Mouse (Mus musculus) lung, embryonic 15.5 days (tissue): ENCODE data around the gene Peli2. TPM values are rescaled to one million over a fixed set of nuclear protein-coding genes. Genes with fewer than 3 reads are reported as not detected.
A peak's percentile ranks its signal among the peaks of the same experiment; 100 is the strongest.

ENCODE experiments used
- ATAC-seq: fragments of 200-750 bp; cut with Nextera tagmentation; 2 replicates; pipeline ENCODE4 v1.8.0; 2017; ENCODE audit warnings: moderate number of reproducible peaks, borderline replicate concordance; ENCODE audit not compliant: low FRiP score, low TSS enrichment; ENCODE audit errors: extremely low read depth
- H3K27ac ChIP-seq: fragments of 300-500 bp; sonication (generic); 2 replicates; pipeline ENCODE4 v1.5.1; 2015; ENCODE audit warnings: moderate library complexity, mild to moderate bottlenecking, inconsistent platforms
- H3K27me3 ChIP-seq: fragments of 300-500 bp; sonication (generic); 2 replicates; pipeline ENCODE4 v1.6.1; 2015; ENCODE audit warnings: inconsistent platforms
- H3K36me3 ChIP-seq: fragments of 300-500 bp; sonication (generic); 2 replicates; pipeline ENCODE4 v1.6.1; 2015; ENCODE audit warnings: inconsistent platforms
- H3K4me1 ChIP-seq: fragments of 300-500 bp; sonication (generic); 2 replicates; pipeline ENCODE4 v1.6.1; 2015; ENCODE audit warnings: inconsistent platforms
- H3K4me2 ChIP-seq: fragments of 300-500 bp; sonication (generic); 2 replicates; pipeline ENCODE4 v1.6.1; 2015; ENCODE audit warnings: inconsistent platforms, mild to moderate bottlenecking, moderate library complexity
- H3K4me3 ChIP-seq: fragments of 300-500 bp; sonication (generic); 2 replicates; pipeline ENCODE4 v1.5.1; 2015; ENCODE audit warnings: mild to moderate bottlenecking, inconsistent platforms
- H3K9ac ChIP-seq: fragments of 300-500 bp; sonication (generic); 2 replicates; pipeline ENCODE4 v1.6.1; 2015; ENCODE audit warnings: inconsistent platforms
- H3K9me3 ChIP-seq: fragments of 300-500 bp; sonication (generic); 2 replicates; pipeline ENCODE4 v1.6.1; 2016; ENCODE audit warnings: inconsistent platforms
- WGBS: fragments of 180-500 bp; shearing (Covaris S2); methylation state at CpG from one replicate; pipeline ENCODE4 v1.1.7; 2015; 5-methylcytosine and 5-hydroxymethylcytosine counted together
- polyA plus RNA-seq: library from polyadenylated mRNA; unstranded; fragments of >200 nt; fragmentation: Nextera tagmentation; extraction: Ambion mirVana; gene quantifications from 2 replicates; pipeline ENCODE4 v1.2.1, GENCODE M21; 2015

Gene Peli2
- polyA plus RNA-seq, 1 experiment from 2014 or later = 15.1 TPM

GRCm38 (mm10) chr14:48266710-48267109 lies 146.1 kb downstream of the Peli2 start:
- ATAC-seq = no peak
- WGBS = 69% methylated on average over 6 of the region's 6 CpGs

GRCm38 (mm10) chr14:48278291-48278690 lies 157.7 kb downstream of the Peli2 start:
- WGBS = 31% methylated on average over 1 of the region's 1 CpGs
- no peak for ATAC-seq

More at GRCm38 (mm10) chr14:48266710-48267109, 146.1 kb downstream of the Peli2 start:
- Histone ChIP-seq H3K9ac (no peak overlapping the region), H3K4me3 (no peak overlapping the region), H3K9me3 (no peaks in the 10 kb centered on the region), H3K27me3 (no peaks in the 10 kb centered on the region), H3K27ac (no peak overlapping the region), H3K36me3 (no peaks in the 10 kb centered on the region), H3K4me2 (no peak overlapping the region), H3K4me1 (no peaks in the 10 kb centered on the region)

GRCm38 (mm10) chr14:48286949-48287348 lies 166.3 kb downstream of the Peli2 start:
- no peaks in the 10 kb centered on the region for H3K27me3 ChIP-seq
- H3K4me2 ChIP-seq = no peak overlapping the region
- H3K9me3 ChIP-seq = no peaks in the 10 kb centered on the region
- ATAC-seq = no peak
- no peak overlapping the region for H3K9ac ChIP-seq
- H3K4me1 ChIP-seq = peaks cover 13% of the 10 kb centered on the region
- H3K4me3 ChIP-seq = no peak overlapping the region
- WGBS = 77% methylated on average over 5 of the region's 5 CpGs
- H3K27ac ChIP-seq = no peak overlapping the region
- H3K36me3 ChIP-seq = no peaks in the 10 kb centered on the region

More at GRCm38 (mm10) chr14:48278291-48278690, 157.7 kb downstream of the Peli2 start:
- Histone ChIP-seq H3K4me1 (peaks cover 7% of the 10 kb centered on the region), H3K27ac (no peak overlapping the region), H3K4me3 (no peak overlapping the region), H3K4me2 (no peak overlapping the region), H3K27me3 (no peaks in the 10 kb centered on the region), H3K36me3 (no peaks in the 10 kb centered on the region), H3K9me3 (no peaks in the 10 kb centered on the region), H3K9ac (no peak overlapping the region)

GRCm38 (mm10) chr14:48287581-48287980 lies 167.0 kb downstream of the Peli2 start:
- Histone ChIP-seq H3K9ac (no peak overlapping the region), H3K4me2 (no peak overlapping the region), H3K4me1 (peaks cover 13% of the 10 kb centered on the region), H3K27me3 (no peaks in the 10 kb centered on the region), H3K9me3 (no peaks in the 10 kb centered on the region), H3K36me3 (no peaks in the 10 kb centered on the region), H3K4me3 (no peak overlapping the region), H3K27ac (no peak overlapping the region)
- no peak for ATAC-seq
- 71% methylated on average over 4 of the region's 4 CpGs for WGBS

GRCm38 (mm10) chr14:48288600-48288999 lies 168.0 kb downstream of the Peli2 start:
- Histone ChIP-seq H3K9ac (no peak overlapping the region), H3K4me3 (no peak overlapping the region), H3K27ac (no peak overlapping the region), H3K4me1 (peaks cover 13% of the 10 kb centered on the region), H3K36me3 (no peaks in the 10 kb centered on the region), H3K4me2 (no peak overlapping the region), H3K9me3 (no peaks in the 10 kb centered on the region), H3K27me3 (no peaks in the 10 kb centered on the region)
- ATAC-seq = no peak
- WGBS = 67% methylated on average over 2 of the region's 2 CpGs

GRCm38 (mm10) chr14:48289602-48290599 lies 169.3 kb downstream of the Peli2 start:
- Histone ChIP-seq H3K4me3 (no peak overlapping the region), H3K27ac (peak overlapping the region; percentile 35), H3K4me1 (peaks cover 13% of the 10 kb centered on the region), H3K27me3 (no peaks in the 10 kb centered on the region), H3K4me2 (no peak overlapping the region), H3K36me3 (no peaks in the 10 kb centered on the region), H3K9me3 (no peaks in the 10 kb centered on the region), H3K9ac (no peak overlapping the region)
- no peak for ATAC-seq
- WGBS = 65% methylated on average over 10 of the region's 10 CpGs

- ATAC-seq = no peak
- WGBS = 82% methylated on average over 7 of the region's 7 CpGs
These were observed 172.9 kb downstream of the Peli2 start for GRCm38 (mm10) chr14:48293498-48293897.

GRCm38 (mm10) chr14:48295410-48295809 lies 174.8 kb downstream of the Peli2 start:
- Histone ChIP-seq H3K36me3 (no peaks in the 10 kb centered on the region), H3K9ac (no peak overlapping the region), H3K4me2 (peak overlapping the region; percentile 42), H3K4me1 (peaks cover 15% of the 10 kb centered on the region), H3K9me3 (no peaks in the 10 kb centered on the region), H3K4me3 (0 out of 2 replicates have a peak overlapping the region, but pooled peaks have one; percentile 8), H3K27me3 (no peaks in the 10 kb centered on the region), H3K27ac (0 out of 2 replicates have a peak overlapping the region, but pooled peaks have one; percentile 30)
- ATAC-seq = no peak
- WGBS = 12% methylated on average over 5 of the region's 5 CpGs

More at GRCm38 (mm10) chr14:48293498-48293897, 172.9 kb downstream of the Peli2 start:
- Histone ChIP-seq H3K36me3 (no peaks in the 10 kb centered on the region), H3K4me1 (peaks cover 27% of the 10 kb centered on the region), H3K4me3 (no peak overlapping the region), H3K4me2 (no peak overlapping the region), H3K27me3 (no peaks in the 10 kb centered on the region), H3K9me3 (no peaks in the 10 kb centered on the region), H3K27ac (no peak overlapping the region), H3K9ac (no peak overlapping the region)

GRCm38 (mm10) chr14:48295815-48296271 lies 175.2 kb downstream of the Peli2 start:
- Histone ChIP-seq H3K9me3 (no peaks in the 10 kb centered on the region), H3K9ac (no peak overlapping the region), H3K4me1 (peaks cover 14% of the 10 kb centered on the region), H3K36me3 (no peaks in the 10 kb centered on the region), H3K4me2 (peak overlapping the region; percentile 42), H3K4me3 (0 out of 2 replicates have a peak overlapping the region, but pooled peaks have one; percentile 8), H3K27me3 (no peaks in the 10 kb centered on the region), H3K27ac (0 out of 2 replicates have a peak overlapping the region, but pooled peaks have one; percentile 30)
- under 1% methylated on average over 7 of the region's 7 CpGs for WGBS
- peak; percentile 52; the same call in 1 of the 2 replicates for ATAC-seq

- Histone ChIP-seq H3K27ac (no peak overlapping the region), H3K36me3 (no peaks in the 10 kb centered on the region), H3K27me3 (no peaks in the 10 kb centered on the region), H3K4me2 (no peak overlapping the region), H3K4me3 (no peak overlapping the region), H3K9me3 (no peaks in the 10 kb centered on the region), H3K9ac (no peak overlapping the region), H3K4me1 (peaks cover 14% of the 10 kb centered on the region)
- 95% methylated on average over 1 of the region's 1 CpGs for WGBS
- no peak for ATAC-seq
These were observed 176.2 kb downstream of the Peli2 start for GRCm38 (mm10) chr14:48296820-48297219.

- Histone ChIP-seq H3K9ac (no peak overlapping the region), H3K9me3 (no peaks in the 10 kb centered on the region), H3K4me2 (no peak overlapping the region), H3K36me3 (no peaks in the 10 kb centered on the region), H3K27me3 (no peaks in the 10 kb centered on the region), H3K27ac (no peak overlapping the region), H3K4me3 (no peak overlapping the region), H3K4me1 (peaks cover 4% of the 10 kb centered on the region; the same call in 1 of the 2 replicates)
- 66% methylated on average over 10 of the region's 10 CpGs for WGBS
- peak; percentile 46 for ATAC-seq
These were observed 182.0 kb downstream of the Peli2 start for GRCm38 (mm10) chr14:48302471-48303186.
